Mouse (Mus musculus): ENCODE data around the gene Itga6. TPM values are rescaled to one million over a fixed set of nuclear protein-coding genes. Genes with fewer than 3 reads are reported as not detected.

Gene Itga6
- polyA plus RNA-seq (2014; fragmentation: Nextera tagmentation; extraction: Ambion mirVana) = 25.0 and 27.7 TPM in 2 replicates

DNA sequence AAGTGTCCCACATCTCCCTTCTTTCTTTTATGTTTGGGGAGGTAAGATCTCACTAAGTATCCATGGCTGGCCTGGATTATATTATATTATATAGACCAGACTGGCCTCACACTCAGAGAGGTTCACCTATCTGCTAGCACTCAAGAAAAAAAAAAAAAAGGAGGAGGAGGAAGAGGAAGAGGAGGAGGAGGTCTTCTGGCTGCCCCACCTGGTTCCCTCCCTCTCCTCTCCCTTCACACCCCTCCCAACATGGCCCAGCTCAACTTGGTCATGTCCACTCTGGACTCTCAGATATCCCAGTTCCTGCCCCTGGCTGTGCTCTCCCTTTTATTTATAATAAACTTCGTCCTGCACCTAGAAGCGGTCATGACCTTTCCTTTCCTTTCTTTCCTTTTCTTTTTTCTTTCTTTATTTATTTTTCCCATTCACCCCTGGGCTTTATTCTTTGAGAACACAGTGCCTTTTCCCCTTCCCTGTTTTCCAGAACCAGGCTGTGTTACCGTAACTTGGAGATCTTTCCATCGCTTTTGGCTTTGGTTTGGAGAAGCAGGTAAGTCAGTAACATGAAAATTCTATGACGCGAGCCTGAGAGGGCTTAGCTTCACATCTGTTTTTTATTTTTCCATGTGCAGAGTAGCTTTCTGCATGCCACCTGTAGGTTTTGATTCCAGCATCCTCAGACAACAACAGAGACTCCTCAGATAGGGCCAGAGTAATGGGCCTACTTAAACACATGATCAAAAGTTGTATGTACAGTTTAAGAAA, at the start of gene Itga6:
Itga6 (plus strand) TSS at position 7 of the 765 bp plus-strand sequence.
- 67% methylated on average over 6 of the region's 6 CpGs for WGBS

DNA sequence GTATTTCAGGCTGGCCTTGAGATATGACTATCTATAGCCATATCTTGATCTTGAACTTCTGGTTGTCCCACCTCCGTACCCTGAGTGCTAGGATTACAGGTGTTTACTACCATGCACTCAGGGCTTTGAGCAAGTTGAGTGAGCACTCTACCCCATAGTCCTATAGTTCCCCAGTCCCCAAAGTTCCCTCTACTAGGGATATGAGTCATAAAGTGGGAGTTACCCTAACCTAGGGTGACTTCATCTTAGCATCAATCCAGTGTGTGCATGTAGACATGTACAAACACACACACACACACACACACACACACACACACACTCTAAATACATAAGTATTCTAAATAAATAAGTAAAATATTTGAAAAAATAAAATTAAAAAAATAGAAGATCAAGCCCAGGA, 48.6 kb upstream of the Itga6 start:
- ATAC-seq (no peak), DNase-seq (ENCODE audit: low spot score) (no peak)
- H3K9me3 ChIP-seq (replicated peaks; ENCODE audit: control insufficient read depth, low read length) = no peaks in the 10 kb centered on the region
- H3K27me3 ChIP-seq (replicated peaks; ENCODE audit: control insufficient read depth, insufficient read depth, low read length) = no peaks in the 10 kb centered on the region
- no peak overlapping the region for H3K9ac ChIP-seq (ENCODE audit: low read length)
- H3K4me1 ChIP-seq (ENCODE audit: control insufficient read depth, insufficient read depth, low read length) = no peaks in the 10 kb centered on the region
- no peak overlapping the region for H3K27ac ChIP-seq (ENCODE audit: low read depth, low read length)
- H3K4me3 ChIP-seq (ENCODE audit: low read depth, low read length) = no peak overlapping the region
- no peaks in the 10 kb centered on the region for H3K36me3 ChIP-seq (ENCODE audit: control insufficient read depth, insufficient read depth, low read length)
- H3K4me2 ChIP-seq (ENCODE audit: low read length) = no peak overlapping the region
- WGBS = 97% methylated on average over 1 of the region's 1 CpGs

More for the DNA sequence above, at the start of gene Itga6:
- DNase-seq (ENCODE audit: low spot score) (no peak), ATAC-seq (no peak)
- Histone ChIP-seq H3K27ac (ENCODE audit: low read depth, low read length) (no peak within 1 kb of the TSS), H3K9ac (ENCODE audit: low read length) (no peak within 1 kb of the TSS), H3K4me1 (ENCODE audit: control insufficient read depth, insufficient read depth, low read length) (peaks cover 37% of the 10 kb centered on the region), H3K4me3 (ENCODE audit: low read depth, low read length) (no peak within 1 kb of the TSS), H3K4me2 (ENCODE audit: low read length) (no peak within 1 kb of the TSS), H3K27me3 (replicated peaks; ENCODE audit: control insufficient read depth, insufficient read depth, low read length) (no peaks in the 10 kb centered on the region), H3K9me3 (replicated peaks; ENCODE audit: control insufficient read depth, low read length) (no peaks in the 10 kb centered on the region), H3K36me3 (ENCODE audit: control insufficient read depth, insufficient read depth, low read length) (no peaks in the 10 kb centered on the region)

DNA sequence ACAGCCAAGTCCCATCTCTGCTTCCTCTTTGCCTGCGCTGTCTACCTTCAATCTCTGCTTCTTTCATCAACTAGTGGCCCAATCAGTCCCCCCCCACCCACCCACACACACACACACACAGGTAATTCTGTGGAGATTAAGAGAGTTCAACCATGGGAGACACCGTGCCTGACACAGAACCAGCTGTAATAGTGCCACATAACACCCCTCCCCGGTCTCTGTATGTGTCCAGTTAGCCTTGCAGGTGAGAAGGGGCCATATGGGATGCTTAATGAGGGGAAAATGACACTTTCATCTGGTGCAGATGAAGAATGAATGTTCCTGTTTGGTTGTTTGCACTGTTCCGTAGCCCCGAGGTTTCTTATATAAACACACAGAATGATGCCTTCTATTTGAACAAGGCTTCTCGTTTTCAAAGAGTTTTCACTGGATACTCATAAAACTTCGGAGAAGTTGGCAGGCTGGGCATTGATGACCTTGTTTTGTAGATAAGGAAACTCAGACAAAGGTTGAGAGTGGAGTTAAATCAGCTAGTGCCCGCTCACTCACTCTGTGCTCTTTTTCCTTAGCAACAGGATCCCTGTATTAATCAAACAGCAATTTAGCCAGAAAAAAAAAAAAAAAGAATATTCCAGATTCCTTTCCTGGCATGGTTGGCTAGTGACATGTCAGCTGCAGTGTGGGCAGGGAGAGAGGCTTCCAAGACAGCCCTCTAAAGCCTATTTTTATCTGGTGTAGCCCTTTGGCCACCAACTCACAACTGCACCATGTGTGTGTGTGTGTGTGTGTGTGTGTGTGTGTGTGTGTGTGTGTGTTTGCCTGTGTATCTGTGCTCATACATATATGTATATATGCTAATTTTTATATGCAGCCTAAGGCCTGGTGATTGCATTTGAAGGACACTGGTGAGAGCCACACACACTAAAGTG, 47.7 kb upstream of the Itga6 start:
- H3K4me3 ChIP-seq (ENCODE audit: low read depth, low read length) = no peak overlapping the region
- WGBS = 68% methylated on average over 8 of the region's 8 CpGs
- H3K4me2 ChIP-seq (ENCODE audit: low read length) = no peak overlapping the region
- H3K27ac ChIP-seq (ENCODE audit: low read depth, low read length) = no peak overlapping the region
- H3K27me3 ChIP-seq (replicated peaks; ENCODE audit: control insufficient read depth, insufficient read depth, low read length) = no peaks in the 10 kb centered on the region
- H3K4me1 ChIP-seq (ENCODE audit: control insufficient read depth, insufficient read depth, low read length) = no peaks in the 10 kb centered on the region
- no peaks in the 10 kb centered on the region for H3K9me3 ChIP-seq (replicated peaks; ENCODE audit: control insufficient read depth, low read length)
- no peaks in the 10 kb centered on the region for H3K36me3 ChIP-seq (ENCODE audit: control insufficient read depth, insufficient read depth, low read length)
- H3K9ac ChIP-seq (ENCODE audit: low read length) = no peak overlapping the region
- no peak for ATAC-seq
- no peak for DNase-seq (ENCODE audit: low spot score)

DNA sequence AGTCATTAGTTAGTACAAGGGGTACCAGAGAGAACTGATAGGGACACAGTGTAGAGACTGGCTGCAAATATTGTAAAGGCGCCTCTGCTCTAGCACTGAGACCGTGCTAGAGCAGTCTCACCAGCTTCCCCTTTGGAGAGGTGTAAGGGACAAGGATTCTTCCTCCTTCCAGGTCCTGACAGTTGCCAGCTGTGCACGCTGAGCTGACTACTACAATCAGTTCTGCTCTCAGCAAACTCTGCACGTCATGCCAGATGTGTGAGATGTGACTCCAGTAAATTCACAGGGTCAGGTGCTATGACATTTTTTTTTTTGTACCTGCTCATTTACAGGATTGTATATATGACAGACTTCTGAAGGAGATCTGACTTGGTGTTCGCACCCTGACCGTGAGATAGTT, 47.0 kb upstream of the Itga6 start:
- no peaks in the 10 kb centered on the region for H3K9me3 ChIP-seq (replicated peaks; ENCODE audit: control insufficient read depth, low read length)
- no peaks in the 10 kb centered on the region for H3K27me3 ChIP-seq (replicated peaks; ENCODE audit: control insufficient read depth, insufficient read depth, low read length)
- no peaks in the 10 kb centered on the region for H3K4me1 ChIP-seq (ENCODE audit: control insufficient read depth, insufficient read depth, low read length)
- H3K9ac ChIP-seq (ENCODE audit: low read length) = no peak overlapping the region
- 83% methylated on average over 6 of the region's 6 CpGs for WGBS
- no peaks in the 10 kb centered on the region for H3K36me3 ChIP-seq (ENCODE audit: control insufficient read depth, insufficient read depth, low read length)
- H3K4me2 ChIP-seq (ENCODE audit: low read length) = no peak overlapping the region
- H3K27ac ChIP-seq (ENCODE audit: low read depth, low read length) = no peak overlapping the region
- no peak for ATAC-seq
- DNase-seq (ENCODE audit: low spot score) = no peak
- H3K4me3 ChIP-seq (ENCODE audit: low read depth, low read length) = no peak overlapping the region

DNA sequence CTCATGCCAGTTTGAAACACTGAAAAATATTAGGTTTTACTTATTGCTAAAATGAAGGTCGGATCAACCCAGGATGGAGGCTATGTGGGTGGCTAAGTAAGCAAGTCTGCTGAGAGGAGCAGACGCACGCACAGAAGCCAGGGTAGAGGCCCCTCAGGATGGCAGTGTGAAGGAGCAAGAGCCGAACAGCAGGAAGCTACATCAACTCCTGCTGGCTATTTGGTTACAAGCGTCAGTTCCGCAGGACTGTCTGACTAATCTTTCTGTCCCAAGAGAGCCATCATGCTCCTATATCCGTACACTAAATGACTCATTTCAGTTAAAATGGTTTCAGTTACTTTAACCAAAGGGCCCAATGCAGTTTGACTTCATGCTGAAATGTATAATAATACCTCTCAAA, 46.5 kb upstream of the Itga6 start:
- Histone ChIP-seq H3K4me3 (ENCODE audit: low read depth, low read length) (no peak overlapping the region), H3K36me3 (ENCODE audit: control insufficient read depth, insufficient read depth, low read length) (no peaks in the 10 kb centered on the region), H3K9ac (ENCODE audit: low read length) (no peak overlapping the region), H3K27ac (ENCODE audit: low read depth, low read length) (no peak overlapping the region), H3K27me3 (replicated peaks; ENCODE audit: control insufficient read depth, insufficient read depth, low read length) (no peaks in the 10 kb centered on the region), H3K9me3 (replicated peaks; ENCODE audit: control insufficient read depth, low read length) (no peaks in the 10 kb centered on the region), H3K4me1 (ENCODE audit: control insufficient read depth, insufficient read depth, low read length) (no peaks in the 10 kb centered on the region), H3K4me2 (ENCODE audit: low read length) (no peak overlapping the region)
- 57% methylated on average over 7 of the region's 7 CpGs for WGBS
- ATAC-seq (no peak), DNase-seq (ENCODE audit: low spot score) (no peak)

DNA sequence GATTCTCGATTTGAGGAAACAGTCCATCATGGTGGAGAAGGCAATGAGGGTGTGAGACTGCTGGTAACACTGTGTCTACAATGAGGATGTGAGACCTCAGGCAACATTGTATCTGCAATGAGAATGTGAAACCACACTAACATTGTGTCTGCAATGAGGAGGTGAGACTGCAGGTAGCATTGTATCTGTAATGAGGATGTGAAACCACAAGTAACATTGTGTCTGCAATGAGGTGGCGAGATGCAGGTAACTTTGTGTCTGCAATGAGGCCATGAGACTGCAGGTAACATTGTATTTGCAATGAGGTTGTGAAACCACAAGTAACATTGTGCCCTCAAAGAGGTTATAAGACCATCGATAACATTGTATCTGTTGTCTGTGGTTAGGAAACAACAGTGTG, 44.1 kb upstream of the Itga6 start:
- no peaks in the 10 kb centered on the region for H3K36me3 ChIP-seq (ENCODE audit: control insufficient read depth, insufficient read depth, low read length)
- H3K4me3 ChIP-seq (ENCODE audit: low read depth, low read length) = no peak overlapping the region
- no peaks in the 10 kb centered on the region for H3K4me1 ChIP-seq (ENCODE audit: control insufficient read depth, insufficient read depth, low read length)
- no peak overlapping the region for H3K4me2 ChIP-seq (ENCODE audit: low read length)
- DNase-seq (ENCODE audit: low spot score) = no peak
- H3K27ac ChIP-seq (ENCODE audit: low read depth, low read length) = no peak overlapping the region
- 93% methylated on average over 3 of the region's 3 CpGs for WGBS
- H3K9me3 ChIP-seq (replicated peaks; ENCODE audit: control insufficient read depth, low read length) = no peaks in the 10 kb centered on the region
- no peak overlapping the region for H3K9ac ChIP-seq (ENCODE audit: low read length)
- no peak for ATAC-seq
- no peaks in the 10 kb centered on the region for H3K27me3 ChIP-seq (replicated peaks; ENCODE audit: control insufficient read depth, insufficient read depth, low read length)

DNA sequence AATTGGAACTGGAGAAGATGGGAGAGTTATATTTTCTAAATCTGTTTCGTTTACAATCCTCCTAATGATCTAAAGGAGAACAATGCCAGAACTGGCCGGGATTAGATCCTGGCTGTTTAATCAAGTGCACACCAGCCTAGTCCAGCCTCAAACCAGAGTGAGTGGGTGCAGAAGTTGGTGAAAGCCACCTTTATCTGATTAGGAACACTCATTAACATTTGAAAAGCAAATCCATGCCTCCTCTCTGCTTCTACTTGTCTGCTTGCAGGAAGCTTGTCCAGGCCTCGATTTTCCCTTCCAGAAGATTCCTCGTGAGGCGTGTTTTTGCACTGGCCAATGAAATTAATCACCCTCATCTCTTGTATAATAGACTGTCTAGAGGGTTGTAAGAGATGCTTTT, 41.1 kb upstream of the Itga6 start:
- H3K4me1 ChIP-seq (ENCODE audit: control insufficient read depth, insufficient read depth, low read length) = peaks cover 4% of the 10 kb centered on the region; the same call in 1 of the 2 replicates
- no peak overlapping the region for H3K27ac ChIP-seq (ENCODE audit: low read depth, low read length)
- H3K4me3 ChIP-seq (ENCODE audit: low read depth, low read length) = no peak overlapping the region
- no peaks in the 10 kb centered on the region for H3K27me3 ChIP-seq (replicated peaks; ENCODE audit: control insufficient read depth, insufficient read depth, low read length)
- DNase-seq (ENCODE audit: low spot score) (no peak), ATAC-seq (no peak)
- H3K9me3 ChIP-seq (replicated peaks; ENCODE audit: control insufficient read depth, low read length) = no peaks in the 10 kb centered on the region
- whole genome bisulfite sequencing = 17% methylated on average over 5 of the region's 5 CpGs
- no peak overlapping the region for H3K9ac ChIP-seq (ENCODE audit: low read length)
- H3K4me2 ChIP-seq (ENCODE audit: low read length) = no peak overlapping the region
- H3K36me3 ChIP-seq (ENCODE audit: control insufficient read depth, insufficient read depth, low read length) = no peaks in the 10 kb centered on the region

DNA sequence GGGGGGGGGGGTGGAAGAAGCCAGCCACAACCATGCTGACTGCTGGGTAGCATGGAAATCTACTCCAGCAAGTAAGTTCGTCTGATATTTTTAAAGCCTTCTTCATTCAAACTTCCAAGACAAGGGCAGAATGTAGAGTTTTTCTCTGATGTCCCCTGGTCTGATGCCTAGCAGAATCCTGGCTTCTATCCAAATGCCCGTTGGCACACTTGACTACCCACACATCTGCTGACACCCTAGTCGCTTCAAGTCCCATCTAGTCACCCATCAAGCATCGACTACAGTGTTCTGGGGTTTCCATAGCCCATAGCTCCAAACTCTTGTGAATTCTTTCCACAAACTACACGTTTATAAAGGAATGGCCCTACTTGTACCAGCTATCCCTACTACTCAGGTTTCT, 36.5 kb upstream of the Itga6 start:
- no peaks in the 10 kb centered on the region for H3K36me3 ChIP-seq (ENCODE audit: control insufficient read depth, insufficient read depth, low read length)
- WGBS = 47% methylated on average over 5 of the region's 5 CpGs
- no peak overlapping the region for H3K4me3 ChIP-seq (ENCODE audit: low read depth, low read length)
- H3K9ac ChIP-seq (ENCODE audit: low read length) = no peak overlapping the region
- DNase-seq (ENCODE audit: low spot score) (peak; percentile 44), ATAC-seq (no peak)
- no peak overlapping the region for H3K4me2 ChIP-seq (ENCODE audit: low read length)
- H3K4me1 ChIP-seq (ENCODE audit: control insufficient read depth, insufficient read depth, low read length) = peaks cover 4% of the 10 kb centered on the region; the same call in 1 of the 2 replicates
- no peaks in the 10 kb centered on the region for H3K27me3 ChIP-seq (replicated peaks; ENCODE audit: control insufficient read depth, insufficient read depth, low read length)
- no peaks in the 10 kb centered on the region for H3K9me3 ChIP-seq (replicated peaks; ENCODE audit: control insufficient read depth, low read length)
- no peak overlapping the region for H3K27ac ChIP-seq (ENCODE audit: low read depth, low read length)

DNA sequence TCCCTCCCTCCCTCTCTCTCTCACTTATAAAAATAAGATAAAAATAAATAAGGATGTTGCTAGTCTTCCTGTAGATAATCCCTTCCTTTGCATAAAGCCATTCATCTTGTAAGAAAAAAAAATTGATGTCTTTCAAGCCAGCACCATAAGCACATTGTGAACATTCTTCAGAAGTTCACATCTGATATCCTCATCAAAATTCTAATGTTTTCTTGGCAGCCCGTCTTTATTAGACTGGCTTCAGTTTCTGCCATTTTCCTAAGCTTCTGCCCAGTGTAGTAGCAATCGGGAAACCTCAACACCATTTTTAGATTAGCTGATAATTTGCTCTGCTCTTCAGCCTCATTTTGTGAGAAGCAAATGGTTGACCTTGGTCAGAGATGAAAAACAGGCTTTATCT, 33.8 kb upstream of the Itga6 start:
- Histone ChIP-seq H3K36me3 (ENCODE audit: control insufficient read depth, insufficient read depth, low read length) (no peaks in the 10 kb centered on the region), H3K4me2 (ENCODE audit: low read length) (no peak overlapping the region), H3K4me1 (ENCODE audit: control insufficient read depth, insufficient read depth, low read length) (peaks cover 4% of the 10 kb centered on the region; the same call in 1 of the 2 replicates), H3K27me3 (replicated peaks; ENCODE audit: control insufficient read depth, insufficient read depth, low read length) (no peaks in the 10 kb centered on the region), H3K9me3 (replicated peaks; ENCODE audit: control insufficient read depth, low read length) (no peaks in the 10 kb centered on the region), H3K4me3 (ENCODE audit: low read depth, low read length) (no peak overlapping the region), H3K9ac (ENCODE audit: low read length) (no peak overlapping the region), H3K27ac (ENCODE audit: low read depth, low read length) (no peak overlapping the region)
- 84% methylated on average over 2 of the region's 2 CpGs for WGBS
- DNase-seq (ENCODE audit: low spot score) = no peak
- no peak for ATAC-seq
